Mouse (Mus musculus) urinary bladder, postnatal 36 days (tissue): ENCODE results near the gene Agbl5.

Experiments
- DNase-seq, 2 experiments: peaks; one replicate each; pipeline ENCODE4 v3.0.0; 2022; ENCODE audit warnings: low spot score in 2 of 2, mixed read lengths in 1 of 2

Gene Agbl5

GRCm38 (mm10) chr5:30887858-30888336 lies 597 bp upstream of the Agbl5 start:
- DNase-seq = peak; percentile 89 to 94

GRCm38 (mm10) chr5:30889088-30889754 lies 727 bp downstream of the Agbl5 start:
- no peak for DNase-seq

- DNase-seq = no peak
Observed at GRCm38 (mm10) chr5:30890375-30890774, 1.9 kb downstream of the Agbl5 start.

DNA sequence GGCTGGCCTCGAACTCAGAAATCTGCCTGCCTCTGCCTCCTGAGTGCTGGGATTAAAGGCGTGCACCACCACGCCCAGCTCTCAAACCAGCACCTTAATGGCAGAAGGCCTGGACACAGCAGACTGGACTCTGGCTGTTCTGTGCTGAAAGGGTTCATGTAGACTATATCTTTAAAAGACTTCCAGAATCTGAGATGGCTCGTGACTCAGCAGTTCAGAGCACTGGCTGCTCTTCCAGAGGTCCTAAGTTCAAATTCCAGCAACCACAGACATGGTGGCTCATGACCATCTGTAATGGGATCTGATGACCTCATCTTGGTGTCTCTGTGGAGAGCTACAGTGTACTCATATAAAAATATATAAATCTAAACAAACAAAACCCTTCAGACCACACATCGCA lies 13.4 kb downstream of the Agbl5 start:
- DNase-seq = no peak

- peak; percentile 92 to 97 for DNase-seq
Observed at GRCm38 (mm10) chr5:30907413-30908059, 19.0 kb downstream of the Agbl5 start, which contains the start of gene Ost4. Gene Ost4, minus strand, starts transcription at chr5:30907788.

DNA sequence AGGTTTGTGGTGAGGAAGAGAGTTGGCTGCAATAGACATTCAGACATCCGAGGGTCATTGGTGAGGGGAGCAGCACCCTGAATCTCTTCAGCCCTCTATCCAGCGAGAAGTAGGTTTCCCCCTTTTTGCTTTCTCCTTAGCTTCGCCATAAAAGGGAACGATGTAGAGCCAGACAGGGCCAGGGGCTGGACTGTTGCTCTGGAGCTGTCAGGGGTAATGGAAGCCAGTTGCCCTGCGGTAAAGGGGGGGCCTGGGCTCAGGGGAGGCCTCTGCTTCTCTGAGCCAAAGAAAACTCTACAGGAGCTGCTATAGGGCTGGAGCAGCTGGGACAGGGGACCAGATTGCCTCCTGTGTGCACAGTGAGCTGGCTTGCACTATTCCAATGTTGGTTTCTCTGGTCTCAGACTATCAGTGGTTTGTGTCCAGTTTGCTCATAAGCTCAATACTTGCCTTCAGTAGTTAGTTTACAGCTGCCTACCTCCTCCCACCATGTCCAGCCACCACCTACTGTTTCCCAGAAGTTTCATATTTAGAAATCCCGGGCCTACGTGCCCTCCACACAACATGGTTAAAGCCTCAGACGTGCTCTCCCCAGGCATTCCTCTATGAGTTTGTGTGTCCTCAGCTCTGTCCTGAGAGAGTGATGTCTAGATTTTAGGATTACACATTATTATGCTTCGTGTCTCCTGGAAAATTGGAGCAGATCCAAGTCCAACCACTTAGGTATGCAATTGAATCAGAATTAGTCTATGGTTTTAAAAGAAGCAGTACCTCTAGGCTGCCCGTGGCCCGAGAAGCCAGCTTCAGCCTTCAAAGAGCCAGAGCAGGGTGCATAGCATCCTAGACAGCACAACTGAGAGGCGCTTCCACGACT lies 20.2 kb downstream of the Agbl5 start:
- DNase-seq = no peak

GRCm38 (mm10) chr5:30909300-30909659 lies 20.8 kb downstream of the Agbl5 start:
- no peak for DNase-seq

DNA sequence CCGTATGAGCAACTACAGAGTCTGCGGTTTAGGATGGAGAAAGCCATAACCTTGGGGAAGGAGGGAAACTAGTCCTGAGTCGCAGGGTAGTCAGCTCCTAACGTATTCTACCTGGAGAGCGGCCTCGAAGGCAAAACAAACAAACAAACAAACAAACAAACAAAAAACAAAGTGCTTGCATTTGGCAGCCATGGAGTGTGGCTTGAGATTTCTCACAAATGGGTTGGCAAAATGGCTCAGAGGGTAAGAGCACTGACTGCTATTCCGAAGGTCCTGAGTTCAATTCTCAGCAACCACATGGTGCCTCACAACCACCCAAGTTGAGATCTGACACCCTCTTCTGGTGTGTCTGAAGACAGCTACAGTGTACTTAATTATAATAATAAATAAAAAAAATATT lies 21.4 kb downstream of the Agbl5 start:
- no peak for DNase-seq

- DNase-seq = no peak
Observed at GRCm38 (mm10) chr5:30910481-30910880, 22.0 kb downstream of the Agbl5 start.

DNA sequence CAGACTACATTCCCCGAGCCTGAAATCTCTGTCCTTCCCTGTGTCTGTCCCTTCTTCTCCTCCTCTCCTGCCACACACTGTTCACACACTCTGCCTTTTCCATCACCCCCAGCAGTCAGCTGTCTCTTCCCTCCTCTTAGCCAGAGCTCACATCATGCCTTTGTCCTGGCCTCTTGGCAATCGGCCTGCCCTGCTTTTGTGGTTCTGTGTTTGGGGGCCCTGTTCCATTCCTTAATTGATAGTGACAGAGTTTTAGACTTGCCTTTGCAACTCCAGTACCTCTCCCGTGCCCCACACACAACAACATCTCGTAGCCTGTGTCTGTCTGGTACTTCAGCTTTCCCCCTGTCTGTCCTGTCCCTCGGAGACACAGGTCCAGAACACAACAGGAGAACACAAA lies 23.7 kb downstream of the Agbl5 start:
- no peak for DNase-seq

DNA sequence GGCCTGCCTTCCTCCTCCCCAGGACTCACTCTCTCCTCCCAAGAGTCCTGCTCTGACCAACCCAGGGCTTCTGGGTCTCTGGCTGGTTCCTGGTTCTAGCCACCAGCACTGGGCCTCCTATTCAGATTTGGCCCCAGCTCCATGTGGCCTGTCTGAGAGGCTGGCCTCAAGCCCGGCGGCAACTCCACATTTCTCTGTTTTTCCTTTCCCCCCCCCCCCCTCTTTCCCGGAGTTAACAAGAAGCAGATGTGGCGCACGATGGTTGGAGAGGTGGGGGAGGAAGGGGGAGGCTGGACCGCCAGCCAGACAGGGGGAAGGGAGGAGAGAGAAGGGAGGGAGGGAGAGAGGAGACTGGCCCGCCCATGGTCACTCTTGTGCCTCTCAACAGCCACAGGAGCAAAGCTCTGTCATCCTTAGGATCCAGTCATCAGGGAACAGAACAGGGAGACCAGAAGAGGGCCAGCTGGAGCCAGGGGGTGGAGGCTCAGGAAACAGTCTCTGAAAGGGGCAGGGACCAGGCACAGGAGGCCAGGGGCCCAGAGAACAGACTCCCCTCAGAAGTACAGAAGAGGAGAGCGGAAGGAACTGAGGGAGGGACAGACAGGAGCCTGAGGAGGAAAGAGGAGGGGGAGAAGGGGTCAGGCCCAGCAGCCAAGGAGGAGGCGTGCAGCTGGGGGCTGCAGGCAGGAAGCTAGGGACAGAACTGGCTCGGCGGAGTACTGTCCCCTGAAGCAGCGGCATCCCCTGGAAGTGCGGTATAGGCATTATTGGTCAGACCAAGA lies 24.8 kb downstream of the Agbl5 start, which contains the start of gene Emilin1:
Emilin1 (plus strand) TSS at position 343 of the 782 bp plus-strand sequence.
- DNase-seq = peak; percentile 46 to 57

GRCm38 (mm10) chr5:30914101-30914635 lies 25.7 kb downstream of the Agbl5 start:
- DNase-seq = no peak

DNA sequence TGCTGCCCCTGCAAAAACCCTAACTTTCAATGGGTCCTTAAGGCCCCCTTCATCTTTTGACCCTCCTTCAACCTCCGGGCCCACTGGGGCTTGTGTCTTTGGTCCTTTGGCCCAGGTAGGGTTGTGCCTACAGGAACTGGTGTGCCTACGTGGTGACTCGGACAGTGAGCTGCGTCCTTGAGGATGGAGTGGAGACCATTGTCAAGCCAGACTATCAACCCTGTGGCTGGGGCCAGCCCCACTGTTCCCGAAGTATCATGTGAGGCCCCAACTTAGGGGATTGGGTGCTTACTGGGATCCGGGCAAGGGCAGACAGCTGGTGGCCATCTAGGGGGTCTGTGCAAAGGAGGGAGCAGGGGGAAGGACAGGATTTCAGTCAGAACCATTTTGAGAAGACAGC lies 26.4 kb downstream of the Agbl5 start:
- DNase-seq = no peak

DNA sequence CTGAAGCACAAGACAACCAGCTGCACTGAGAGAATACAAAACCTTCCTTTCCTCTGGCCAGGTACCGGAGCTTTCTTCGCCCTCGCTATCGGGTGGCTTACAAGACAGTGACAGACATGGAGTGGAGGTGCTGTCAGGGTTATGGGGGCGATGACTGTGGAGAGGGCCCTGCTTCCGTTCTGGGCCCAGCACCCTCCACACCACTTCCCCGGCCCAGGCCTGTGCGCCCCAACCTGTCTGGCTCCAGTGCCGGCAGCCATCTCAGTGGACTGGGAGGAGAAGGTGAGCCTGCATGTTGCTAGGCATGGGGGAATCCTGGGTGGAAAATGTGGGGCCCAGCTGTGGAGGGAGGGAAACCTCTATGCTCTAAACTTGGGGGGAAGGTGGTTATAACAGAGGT lies 27.0 kb downstream of the Agbl5 start:
- no peak for DNase-seq

GRCm38 (mm10) chr5:30915974-30916433 lies 27.5 kb downstream of the Agbl5 start:
- peak; percentile 72 to 87 for DNase-seq

GRCm38 (mm10) chr5:30916841-30917240 lies 28.3 kb downstream of the Agbl5 start:
- no peak for DNase-seq

- DNase-seq = no peak
Observed at GRCm38 (mm10) chr5:30917348-30917747, 28.9 kb downstream of the Agbl5 start.

GRCm38 (mm10) chr5:30917891-30918670 lies 29.6 kb downstream of the Agbl5 start:
- DNase-seq = no peak

DNA sequence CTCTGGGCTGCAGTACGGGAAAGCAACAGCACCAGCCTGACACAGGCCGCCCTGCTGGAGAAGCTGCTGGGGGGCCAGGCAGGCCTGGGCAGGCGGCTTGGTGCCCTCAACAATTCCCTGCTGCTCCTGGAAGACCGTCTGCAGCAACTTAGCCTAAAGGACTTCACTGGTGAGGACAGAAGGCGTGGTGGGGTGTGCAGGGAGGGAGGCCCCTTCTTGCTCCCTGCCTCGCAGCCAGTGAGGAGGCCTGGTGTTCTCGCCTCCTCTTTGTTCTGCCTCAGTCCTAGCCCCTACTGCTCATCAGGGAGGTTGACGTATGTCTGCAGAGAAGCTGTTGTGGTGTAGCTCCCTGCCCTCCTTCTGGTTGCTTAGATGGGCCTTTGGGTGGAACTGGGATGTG lies 30.2 kb downstream of the Agbl5 start:
- no peak for DNase-seq
